Mouse (Mus musculus): ENCODE data around the gene Ccdc9. TPM values are rescaled to one million over a fixed set of nuclear protein-coding genes. Genes with fewer than 3 reads are reported as not detected.
"Not testable (repeated sequence)": the region's sequence is repeated elsewhere in the genome, so short reads cannot be mapped to it uniquely, and the experiment has no call there.

Ccdc9 gene
- total RNA-seq, 2 experiments from 2014 or later, result 34.6 to 36.9 TPM

DNA sequence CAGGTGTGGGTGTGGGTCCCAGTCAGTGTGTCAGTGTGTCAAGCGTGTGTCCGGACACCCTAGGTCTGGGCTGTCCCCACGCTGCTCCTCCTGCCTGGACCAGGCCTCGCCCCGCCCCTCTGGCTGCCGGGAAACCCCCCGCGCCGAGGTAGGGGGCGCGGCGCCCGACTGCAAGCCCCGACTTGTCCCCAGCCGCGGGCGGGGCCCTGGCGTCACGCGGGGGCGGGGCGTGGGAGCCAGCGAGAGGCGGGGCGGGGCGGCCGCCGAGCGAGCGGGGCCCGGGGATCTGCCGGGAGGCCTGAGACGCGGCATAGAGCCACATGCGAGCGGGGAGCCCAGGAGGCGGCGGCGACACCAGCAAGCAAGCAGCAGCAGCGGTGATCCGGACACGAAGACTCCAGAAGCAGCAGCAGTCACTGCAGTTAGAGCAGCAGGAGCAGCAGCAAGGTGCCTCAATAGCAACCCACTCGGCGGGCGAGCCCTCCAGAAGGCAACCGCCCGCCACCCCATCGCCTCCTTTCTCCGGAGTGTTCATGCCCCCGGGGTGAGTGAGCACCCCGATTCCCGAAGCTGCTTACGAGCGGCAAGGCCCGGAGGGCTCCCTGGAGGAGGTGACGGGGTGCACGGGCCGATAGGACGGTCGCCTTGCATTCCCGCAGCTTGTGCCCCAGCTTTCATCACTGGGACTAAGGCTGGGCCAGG, 22.9 kb upstream of the Ccdc9 start:
- intact Hi-C loops (cut with DNase I), result no loop called here
- peak; percentile 93 to 95 for DNase-seq

DNA sequence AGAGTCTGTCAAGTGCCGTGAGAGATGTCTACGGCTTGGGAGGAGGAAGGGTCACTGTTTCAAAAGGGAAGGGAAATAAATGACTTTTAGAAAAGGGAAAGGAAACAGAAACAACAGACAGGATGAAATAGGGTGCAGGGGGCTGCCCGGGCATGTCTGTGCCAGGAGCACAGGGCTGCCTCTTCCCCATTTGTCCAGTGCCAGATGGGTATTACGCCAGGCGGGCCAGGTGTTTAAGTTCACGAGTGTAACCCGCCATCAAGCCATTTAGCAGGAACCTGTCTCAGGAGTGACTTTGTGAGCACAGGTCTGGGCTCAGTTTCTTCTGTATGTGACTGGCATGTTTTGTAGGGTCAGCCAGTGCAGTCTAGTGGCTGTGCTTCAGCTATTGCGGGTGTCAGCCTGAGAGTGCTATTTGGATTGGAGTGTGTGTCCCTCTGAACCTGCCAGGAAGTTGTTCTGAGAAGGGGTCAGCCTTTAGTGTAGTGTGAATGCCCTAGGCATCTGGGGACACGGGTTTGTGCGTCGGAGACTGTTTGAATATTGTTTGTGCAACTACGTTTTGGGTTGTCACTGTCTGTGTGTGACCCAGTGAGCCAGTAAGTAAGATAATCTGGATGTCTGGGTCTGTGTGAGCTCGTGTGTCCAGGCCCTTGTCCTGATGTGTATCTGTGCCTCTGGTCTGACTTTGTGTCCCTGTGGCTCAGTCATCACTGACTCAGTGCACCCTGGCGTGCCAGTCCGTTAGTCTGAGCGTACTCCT, 22.1 kb upstream of the Ccdc9 start:
- no peak for DNase-seq
- intact Hi-C loops (cut with DNase I), result loop anchor here (1.0 kb wide), 1 partner anchor 10 kb away; no protein-coding TSS in a partner anchor

DNA sequence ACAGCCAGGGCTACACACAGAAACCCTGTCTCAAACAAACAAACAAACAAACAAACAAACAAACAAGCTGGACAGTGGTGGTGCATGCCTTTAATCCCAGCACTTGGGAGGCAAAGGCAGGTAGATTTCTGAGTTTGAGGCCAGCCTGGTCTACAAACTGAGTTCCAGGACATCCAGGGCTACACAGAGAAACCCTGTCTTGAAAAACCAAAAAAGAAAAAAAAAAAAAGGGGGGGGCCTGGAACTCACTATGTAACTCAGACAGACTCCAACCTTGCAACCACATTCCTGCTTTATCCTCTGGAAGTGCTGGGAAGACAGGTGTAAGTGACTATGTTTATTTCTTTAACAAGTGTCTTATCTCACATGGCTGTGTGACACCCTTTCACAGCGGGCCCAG, 21.5 kb upstream of the Ccdc9 start, which contains the start of gene Bbc3:
Gene Bbc3 (plus strand): TSS at position 301 of the 400 bp plus-strand sequence.
- intact Hi-C loops (cut with DNase I), result loop anchor here (1.0 kb wide), 1 partner anchor 10 kb away; no protein-coding TSS in a partner anchor
- not testable (repeated sequence) for DNase-seq

DNA sequence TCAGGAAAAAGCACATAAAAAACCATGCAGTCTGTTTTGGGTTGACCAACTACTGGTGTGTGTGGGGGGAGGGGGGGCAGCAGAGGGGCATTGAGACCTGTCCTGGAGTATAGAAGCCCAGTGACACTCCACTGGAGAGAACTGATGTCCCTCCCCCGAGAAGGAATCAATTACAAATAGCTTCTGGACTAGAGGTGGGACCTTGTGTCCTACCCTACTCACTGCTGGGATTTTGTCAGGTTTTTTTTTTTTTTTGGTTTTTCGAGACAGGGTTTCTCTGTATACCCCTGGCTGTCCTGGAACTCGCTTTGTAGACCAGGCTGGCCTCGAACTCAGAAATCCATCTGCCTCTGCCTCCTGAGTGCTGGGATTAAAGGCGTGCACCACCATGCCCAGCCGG, 20.5 kb upstream of the Ccdc9 start:
- DNase-seq; intact Hi-C loops (cut with DNase I): not testable (repeated sequence)

DNA sequence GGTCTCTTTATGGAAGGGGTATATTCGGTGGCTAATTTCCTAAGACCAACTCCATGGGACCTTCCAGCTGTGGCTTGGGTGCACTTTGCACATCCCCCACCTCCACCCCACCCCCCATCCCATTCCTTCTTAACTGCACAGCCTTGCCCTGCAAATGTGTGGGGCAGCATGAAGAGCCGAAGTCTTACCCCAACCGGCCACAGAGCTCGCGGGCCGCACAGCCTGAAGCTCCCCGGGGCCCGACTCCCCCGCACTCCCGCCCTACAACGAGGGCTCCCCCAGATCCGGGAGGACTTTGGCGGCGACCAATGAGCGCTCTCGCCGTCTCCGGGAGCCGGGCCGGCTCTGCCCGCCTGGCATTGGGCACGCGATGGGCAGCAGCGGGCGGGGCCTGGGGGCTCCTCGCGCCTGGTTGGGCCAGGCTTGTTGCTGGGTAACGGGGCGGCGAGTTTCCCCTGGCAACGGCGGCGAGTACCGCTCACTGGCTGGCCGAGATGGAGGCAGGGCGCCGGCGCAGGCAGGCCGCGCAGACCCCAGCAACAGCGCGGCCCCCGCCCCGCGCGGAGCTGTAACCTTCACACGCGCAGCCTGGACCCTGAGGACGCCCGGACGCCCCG, 12.9 kb upstream of the Ccdc9 start:
- intact Hi-C loops (cut with DNase I), result loop anchor here (10.0 kb wide), 1 partner anchor 155 kb away; the partner anchor contains the start of gene Tmem160
- peak; percentile 81 to 84 for DNase-seq

DNA sequence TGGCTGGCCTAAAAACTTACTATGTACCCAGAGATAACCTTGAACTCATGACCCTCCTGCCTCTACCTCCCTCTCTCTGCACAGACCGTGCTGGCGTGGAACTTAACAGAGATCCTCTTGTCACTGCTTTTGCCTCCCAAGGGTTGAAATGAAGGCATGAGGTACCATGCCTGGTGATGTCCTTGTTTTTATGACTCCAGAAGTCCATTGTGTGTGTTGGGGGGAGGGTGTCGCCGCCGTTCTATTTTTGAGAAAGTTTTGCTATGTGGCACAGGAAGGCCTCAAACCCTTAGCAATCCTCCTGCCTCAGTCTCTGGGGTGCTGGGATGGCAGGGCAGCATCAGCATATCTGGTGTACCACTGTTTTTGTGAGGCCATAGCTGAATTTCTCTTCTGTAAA, 12.3 kb upstream of the Ccdc9 start:
- intact Hi-C loops (cut with DNase I), result loop anchor here (1.0 to 10.0 kb wide), 2 partner anchors 9 to 156 kb away; partner anchors contain the start of genes Bbc3 and Tmem160

DNA sequence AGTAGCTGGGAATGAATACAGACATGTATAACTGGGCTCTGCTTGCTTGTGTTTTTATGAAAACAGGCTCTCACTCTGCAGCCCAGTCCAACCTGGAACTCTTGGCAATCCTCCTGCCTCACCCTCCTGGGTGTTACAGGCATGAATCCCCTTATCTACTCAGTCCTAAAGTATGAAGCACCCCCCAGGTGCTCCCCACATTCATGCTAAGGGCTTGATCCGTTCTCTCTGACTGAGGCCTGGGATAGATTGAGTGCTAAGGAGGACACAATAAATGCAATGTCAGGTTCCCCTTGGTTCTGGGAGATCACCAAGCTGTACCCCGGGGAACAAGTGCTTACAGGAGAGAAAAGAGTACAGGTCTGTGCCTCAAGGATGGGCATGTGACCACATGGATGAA, 11.0 kb upstream of the Ccdc9 start:
- intact Hi-C loops (cut with DNase I), result loop anchor here (1.0 to 10.0 kb wide), 2 partner anchors 11 to 157 kb away; partner anchors contain the start of genes Bbc3 and Tmem160
- DNase-seq, result no peak

More for the DNA sequence above, 12.3 kb upstream of the Ccdc9 start:
- DNase-seq, result no peak

DNA sequence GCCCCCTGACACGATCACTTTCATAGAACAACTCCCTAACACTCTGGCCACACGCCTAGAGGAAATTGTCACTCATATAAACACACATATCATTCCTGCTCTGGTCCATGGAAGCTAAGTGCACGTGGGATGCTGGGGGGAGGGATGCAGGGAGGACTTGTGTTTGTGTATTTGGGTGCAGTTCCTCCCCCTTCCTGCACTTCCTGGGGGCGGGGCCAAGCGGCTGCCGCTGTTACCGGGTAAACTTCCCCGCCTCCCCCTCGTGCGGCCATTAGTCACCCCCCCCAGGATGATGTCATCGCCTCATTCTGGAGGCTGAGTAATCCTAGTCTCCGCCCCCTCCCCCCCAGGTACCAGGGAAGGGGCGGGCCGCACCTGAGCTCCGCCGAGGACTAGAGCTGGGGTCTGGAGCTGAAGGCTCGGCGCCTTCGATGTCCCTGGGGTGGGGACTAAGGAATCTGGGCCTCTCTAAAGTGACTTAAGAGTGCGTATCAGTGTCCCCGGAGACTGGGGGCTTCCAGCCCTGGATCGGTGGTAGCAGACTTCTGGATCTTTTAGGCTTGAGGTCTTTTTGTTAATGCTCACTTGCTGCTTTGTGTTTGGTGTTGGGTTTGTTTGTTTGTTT, 10.3 kb upstream of the Ccdc9 start:
- intact Hi-C loops (cut with DNase I), result loop anchor here (10.0 kb wide), 1 partner anchor 158 kb away; the partner anchor contains the start of gene Tmem160
- peak; percentile 87 to 90 for DNase-seq

DNA sequence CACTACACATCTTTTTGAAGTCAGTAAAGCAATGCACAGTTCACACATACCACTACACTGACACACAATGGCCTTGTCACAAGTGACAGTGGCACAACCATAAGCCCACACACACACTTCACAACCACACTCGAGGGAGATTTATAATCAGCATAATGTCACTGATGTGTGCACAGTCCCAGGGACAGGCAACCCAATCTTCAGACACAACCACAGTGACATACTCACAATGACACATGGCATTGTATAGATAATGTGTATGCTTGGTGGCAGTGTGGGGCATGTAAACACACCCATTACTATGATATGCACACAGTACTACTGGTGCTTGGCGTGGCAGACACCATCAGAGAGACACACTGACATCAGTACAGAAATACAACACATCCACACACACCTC, 9.6 kb upstream of the Ccdc9 start:
- intact Hi-C loops (cut with DNase I), result loop anchor here (10.0 kb wide), 1 partner anchor 159 kb away; the partner anchor contains the start of gene Tmem160
- no peak for DNase-seq

DNA sequence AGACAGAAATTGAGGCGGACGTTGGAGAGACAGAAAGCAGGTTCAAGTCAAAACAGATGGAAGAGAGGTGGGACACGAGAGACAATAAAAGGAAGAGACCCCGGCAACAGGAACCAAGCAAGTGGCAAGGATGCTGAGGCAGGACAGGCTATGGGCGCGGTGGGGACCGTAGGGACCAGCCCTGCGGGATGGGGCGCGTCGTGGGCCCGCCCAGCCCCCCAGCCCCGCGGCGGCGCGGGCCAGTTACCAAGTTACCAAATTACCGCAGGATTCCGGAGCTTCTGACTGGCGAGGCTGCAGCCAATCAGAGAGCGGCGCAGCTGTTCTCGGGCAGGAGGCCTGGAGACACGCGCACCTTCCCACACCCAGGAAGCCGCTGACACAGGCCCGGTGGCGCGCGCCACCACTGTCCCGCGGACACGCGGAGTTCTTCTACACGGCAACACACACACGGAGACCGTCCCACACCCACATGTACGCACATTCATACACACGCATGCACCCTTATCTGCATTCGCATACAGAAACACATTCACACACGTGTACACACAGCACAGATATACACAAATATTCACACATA, 8.8 kb upstream of the Ccdc9 start:
- intact Hi-C loops (cut with DNase I), result loop anchor here (10.0 kb wide), 1 partner anchor 159 kb away; the partner anchor contains the start of gene Tmem160
- peak; percentile 75 to 84 for DNase-seq

DNA sequence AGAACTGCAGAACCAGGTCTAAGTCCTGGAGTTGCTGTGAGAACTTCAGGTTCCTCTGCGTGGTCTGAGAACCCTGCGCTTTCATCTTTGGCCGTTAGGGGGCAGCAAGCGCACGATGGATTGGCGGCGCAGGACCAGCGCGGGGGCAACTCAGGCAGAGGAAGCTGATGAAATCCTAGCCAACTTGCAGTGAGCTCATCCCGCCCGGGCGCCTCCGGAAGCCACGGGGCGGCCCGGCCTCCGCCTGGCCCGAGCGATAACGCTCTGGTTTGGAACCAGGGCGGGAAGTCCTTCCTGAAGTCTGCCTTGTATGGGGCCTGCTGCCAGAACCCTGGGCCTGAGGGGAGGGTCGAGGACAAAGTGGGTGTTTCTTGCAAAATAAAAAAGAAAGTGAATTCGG, 8.2 kb upstream of the Ccdc9 start:
- DNase-seq, result peak; percentile 96 to 98
- intact Hi-C loops (cut with DNase I), result loop anchor here (1.0 to 10.0 kb wide), 5 partner anchors 19 to 317 kb away; partner anchors contain the start of genes Arhgap35 and Tmem160

DNA sequence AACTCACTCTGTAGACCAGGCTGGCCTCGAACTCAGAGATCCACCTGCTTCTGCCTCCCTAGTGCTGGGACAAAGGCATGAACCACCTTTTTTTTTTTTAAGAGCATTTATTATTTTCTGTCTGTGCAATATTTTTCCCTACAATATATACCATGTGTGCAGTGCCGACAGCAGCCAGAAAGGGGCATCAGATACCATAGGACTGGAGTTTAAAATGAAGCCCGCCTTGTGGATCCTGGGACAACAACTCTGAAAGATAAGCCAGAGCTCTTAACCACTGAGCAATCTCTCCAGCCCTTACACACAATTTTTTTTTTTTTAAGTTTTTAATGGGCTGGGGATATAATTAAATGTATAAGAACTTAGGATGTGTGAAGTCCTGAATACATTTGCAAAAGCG, 7.8 kb upstream of the Ccdc9 start:
- intact Hi-C loops (cut with DNase I), result loop anchor here (1.0 to 10.0 kb wide), 5 partner anchors 20 to 318 kb away; partner anchors contain the start of genes Arhgap35 and Tmem160
- DNase-seq, result no peak

DNA sequence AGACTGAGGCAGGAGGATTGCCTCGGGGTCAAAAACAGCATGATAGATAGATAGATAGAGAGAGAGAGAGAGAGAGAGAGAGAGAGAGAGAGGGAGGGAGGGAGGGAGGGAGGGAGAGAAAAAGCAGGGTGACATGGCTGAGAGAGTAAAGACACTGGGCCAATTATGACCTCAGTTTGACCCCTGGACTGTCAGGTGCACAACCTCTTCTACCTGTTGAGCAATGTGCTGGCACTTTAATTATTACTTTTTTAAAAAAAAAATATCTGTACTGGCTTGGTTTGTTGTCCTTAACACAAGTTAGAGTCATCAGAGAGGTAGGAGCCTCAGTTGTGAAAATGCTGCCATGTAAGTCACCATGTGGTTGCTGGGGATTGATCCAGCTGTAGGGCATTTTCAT, 1.2 kb upstream of the Ccdc9 start:
- intact Hi-C loops (cut with DNase I), result loop anchor here (10.0 kb wide), 1 partner anchor 447 kb away; the partner anchor contains the start of gene Ap2s1
- no peak for DNase-seq

DNA sequence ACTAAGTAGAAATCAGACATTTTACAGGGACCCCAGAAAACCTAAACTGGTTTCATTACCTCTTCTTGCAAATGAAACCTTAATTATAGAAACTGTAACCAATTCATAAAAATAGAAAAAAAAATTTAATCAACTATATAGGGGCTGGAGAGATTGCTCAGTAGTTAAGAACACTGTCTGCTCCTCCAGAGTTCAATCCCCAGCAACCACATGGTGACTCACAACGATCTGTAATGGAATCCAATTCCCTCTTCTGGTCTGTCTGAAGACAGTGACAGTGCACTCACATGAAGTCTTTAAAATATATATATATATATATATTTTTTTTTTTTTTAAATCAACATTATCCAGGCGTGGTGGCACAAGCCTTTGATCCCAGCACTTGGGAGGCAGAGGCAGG, 421 bp upstream of the Ccdc9 start:
- intact Hi-C loops (cut with DNase I), result loop anchor here (10.0 kb wide), 1 partner anchor 448 kb away; the partner anchor contains the start of gene Ap2s1
- no peak for DNase-seq

DNA sequence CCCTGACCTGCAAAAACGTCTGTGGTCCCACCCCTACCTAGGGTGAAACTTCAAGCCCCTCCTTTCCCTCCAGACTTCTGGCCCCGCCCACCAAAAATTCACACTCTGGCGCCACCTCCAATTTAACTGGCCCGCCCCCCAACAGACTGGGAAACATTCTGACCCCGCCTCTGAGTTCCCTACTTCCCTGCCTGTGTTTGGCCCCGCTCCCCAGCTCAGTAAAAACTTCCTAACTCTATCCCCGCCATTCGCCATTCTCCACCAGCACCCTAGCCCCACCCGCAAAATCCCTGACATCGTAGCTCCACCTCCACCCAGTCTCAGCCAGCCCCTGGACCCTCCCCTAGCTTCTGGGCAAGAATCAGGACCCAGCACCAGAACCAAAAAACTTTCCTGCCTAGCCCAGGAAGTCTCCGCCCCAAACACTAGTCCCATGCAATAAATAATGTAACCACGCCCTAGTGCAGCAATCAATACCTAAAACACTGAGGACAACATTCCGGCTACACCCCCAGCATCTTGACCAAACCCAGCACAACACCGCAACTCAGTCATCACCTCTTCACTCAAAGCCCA, 1.1 kb downstream of the Ccdc9 start:
- peak in 1 of 2 experiments; percentile 74 for DNase-seq

DNA sequence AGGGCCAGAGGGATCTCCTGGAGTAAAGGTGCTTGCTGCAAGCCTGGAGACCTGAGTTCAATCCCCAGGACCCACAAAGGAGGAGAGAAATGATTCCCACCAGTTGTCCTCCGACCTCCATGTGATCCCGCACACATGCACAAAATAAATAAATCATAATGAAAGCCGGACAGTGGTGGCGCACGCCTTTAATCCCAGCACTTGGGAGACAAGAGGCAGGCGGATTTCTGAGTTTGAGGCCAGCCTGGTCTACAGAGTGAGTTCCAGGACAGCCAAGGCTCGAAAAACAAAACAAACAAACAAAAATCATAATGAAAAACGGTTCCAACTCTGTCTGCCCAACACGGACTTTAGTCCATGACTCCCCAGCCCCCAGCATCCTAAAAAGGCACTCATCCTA, 1.7 kb downstream of the Ccdc9 start:
- intact Hi-C loops (cut with DNase I), result loop anchor here (1.0 to 10.0 kb wide), 2 partner anchors 11 to 450 kb away; partner anchors contain the start of gene Ap2s1
- no peak for DNase-seq

More for the DNA sequence above, 1.1 kb downstream of the Ccdc9 start:
- intact Hi-C loops (cut with DNase I), result loop anchor here (1.0 to 10.0 kb wide), 2 partner anchors 11 to 449 kb away; partner anchors contain the start of gene Ap2s1

DNA sequence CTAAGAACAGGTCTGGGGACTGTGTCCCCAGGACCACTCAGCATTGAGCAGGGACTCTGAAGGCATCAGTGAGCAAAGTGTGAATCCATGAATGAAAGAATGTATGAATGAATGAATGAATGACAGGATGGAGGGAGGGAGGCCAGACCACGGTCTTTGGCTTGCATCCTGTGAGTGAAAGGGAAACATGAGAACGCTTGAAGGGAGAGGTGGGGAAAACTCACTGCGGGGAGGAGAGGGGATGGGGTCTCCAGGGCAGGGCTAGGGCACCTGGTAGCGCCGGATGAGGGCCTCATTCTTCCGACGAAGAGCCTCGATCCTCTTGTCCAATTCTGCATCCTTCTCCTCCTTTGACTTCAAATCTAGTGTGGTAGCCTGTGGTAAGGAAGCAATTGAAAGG, 2.6 kb downstream of the Ccdc9 start:
- intact Hi-C loops (cut with DNase I), result loop anchor here (10.0 kb wide), 1 partner anchor 451 kb away; the partner anchor contains the start of gene Ap2s1

DNA sequence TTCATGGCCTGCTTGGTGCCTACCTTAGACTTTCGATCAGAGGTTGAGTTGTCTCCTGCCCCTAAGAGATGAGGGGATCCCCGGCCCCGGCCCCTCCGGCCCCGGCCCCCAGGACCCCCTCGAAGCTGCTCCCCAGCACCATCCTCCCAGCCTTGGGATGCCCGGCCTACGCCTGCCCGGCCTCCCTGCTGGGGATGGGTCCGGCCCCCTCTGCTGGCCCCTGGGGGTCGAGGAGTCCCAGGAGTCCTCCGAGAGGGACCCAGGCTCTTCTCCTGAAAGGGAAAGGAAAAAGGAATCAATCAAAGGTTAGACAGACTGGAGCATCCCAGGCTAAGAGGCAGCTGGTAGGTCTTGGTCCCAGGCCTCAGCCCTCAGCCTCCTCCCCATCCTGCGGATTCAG, 4.3 kb downstream of the Ccdc9 start:
- no peak for DNase-seq
- intact Hi-C loops (cut with DNase I), result loop anchor here (10.0 kb wide), 1 partner anchor 452 kb away; the partner anchor contains the start of gene Ap2s1

More for the DNA sequence above, 2.6 kb downstream of the Ccdc9 start:
- DNase-seq, result no peak

DNA sequence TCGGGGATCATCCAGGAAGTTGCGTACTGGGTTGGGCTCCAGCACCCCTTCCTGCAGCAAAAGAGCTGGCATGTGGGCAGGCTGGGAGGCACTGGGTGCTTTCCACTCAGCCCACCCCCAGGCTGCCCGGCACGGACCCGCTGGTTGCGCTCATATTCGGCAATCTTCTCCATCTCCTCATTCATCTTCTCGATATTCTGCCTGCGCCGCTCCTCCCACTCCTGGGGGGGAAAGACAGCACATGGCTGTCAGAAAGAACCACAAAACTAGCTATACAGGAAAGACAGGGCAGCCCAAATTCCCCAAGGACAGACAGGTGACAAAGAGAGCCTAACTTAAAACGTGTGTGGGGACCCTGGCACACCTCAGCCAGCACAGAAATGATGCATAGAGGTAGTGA, 5.9 kb downstream of the Ccdc9 start:
- DNase-seq, result no peak
- intact Hi-C loops (cut with DNase I), result loop anchor here (10.0 kb wide), 1 partner anchor 454 kb away; the partner anchor contains the start of gene Ap2s1
